Comparison of ENCODE assay signal across 8 mouse cellular contexts in the genomic region with DNA sequence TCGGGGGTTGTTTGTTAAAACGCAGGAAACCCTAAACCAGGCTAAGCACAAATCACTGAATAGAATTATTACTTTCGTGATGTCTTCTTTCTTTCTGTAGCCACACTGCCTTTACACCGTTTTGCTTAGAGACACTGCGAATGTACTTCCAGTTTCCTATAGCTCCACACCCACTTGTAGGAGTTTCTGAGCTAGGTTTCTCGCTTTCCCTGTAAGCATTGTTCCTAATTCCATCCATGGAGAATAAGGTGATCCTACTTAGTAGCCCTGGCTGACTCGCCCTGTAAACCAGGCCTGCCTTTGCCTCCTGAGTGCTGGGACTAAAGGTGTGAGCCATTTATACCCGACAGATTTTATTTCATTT. TPM values are rescaled to one million over a fixed set of nuclear protein-coding genes. Genes with fewer than 3 reads are reported as not detected.
DNase-seq lines count a peak whose midpoint lies in the region; ATAC-seq and TF ChIP-seq lines count a peak whose summit lies in the region.

No protein-coding gene starts in this region.

- ATAC-seq in forebrain, embryonic 13.5 days: peak; percentile 19
- peak; percentile 18 for ATAC-seq in liver, embryonic 13.5 days (ENCODE audit: low read depth)

- H3K27ac ChIP-seq in gastrocnemius, adult 2 months: peak overlapping the region; percentile 80
- no peak overlapping the region for H3K27ac ChIP-seq in forebrain, embryonic 13.5 days
- no peak overlapping the region for H3K27ac ChIP-seq in liver, embryonic 13.5 days

- H3K4me3 ChIP-seq in gastrocnemius, adult 2 months: peak overlapping the region; percentile 76
- H3K4me3 ChIP-seq in C2C12 (ENCODE audit: insufficient read depth, poor library complexity, severe bottlenecking): no peak overlapping the region
- H3K4me3 ChIP-seq in forebrain, embryonic 13.5 days: peak overlapping the region; percentile 55
- H3K4me3 ChIP-seq in liver, embryonic 13.5 days (replicated peaks): peak overlapping the region; percentile 68

- H3K4me1 ChIP-seq in forebrain, embryonic 13.5 days: peaks cover 8% of the 10 kb centered on the region; the same call in 1 of the 2 replicates
- H3K4me1 ChIP-seq in liver, embryonic 13.5 days (replicated peaks): peaks cover 8% of the 10 kb centered on the region; the same call in 1 of the 2 replicates

- peak overlapping the region; percentile 32 for H3ac ChIP-seq in C2C12 (ENCODE audit: control insufficient read depth, insufficient read length, low read depth)

- no peaks in the 10 kb centered on the region for H3K36me3 ChIP-seq in C2C12 (ENCODE audit: control insufficient read depth, insufficient read depth)
- no peaks in the 10 kb centered on the region for H3K36me3 ChIP-seq in forebrain, embryonic 13.5 days (ENCODE audit: poor library complexity, severe bottlenecking)
- H3K36me3 ChIP-seq in liver, embryonic 13.5 days: no peaks in the 10 kb centered on the region

- peak overlapping the region; percentile 61 for H3K4me2 ChIP-seq in forebrain, embryonic 13.5 days
- peak overlapping the region; percentile 74 for H3K4me2 ChIP-seq in liver, embryonic 13.5 days

- no peaks in the 10 kb centered on the region for H3K79me3 ChIP-seq in C2C12 (ENCODE audit: low read depth)

- intact Hi-C loops in gastrocnemius, adult 2 months (cut with DNase I): no loop called here
- intact Hi-C loops in gastrocnemius, postnatal 14 days (cut with DNase I; ENCODE audit: low total_unique reads): no loop called here
- intact Hi-C loops in left cerebral cortex, postnatal 25 days (cut with DNase I): no loop called here

- WGBS in forebrain, embryonic 13.5 days: 28% methylated on average over 8 of the region's 8 CpGs
- WGBS in liver, embryonic 13.5 days (ENCODE audit: insufficient replicate concordance): 21% methylated on average over 8 of the region's 8 CpGs

- no peaks in the 10 kb centered on the region for H3K9me3 ChIP-seq in forebrain, embryonic 13.5 days (replicated peaks)
- no peaks in the 10 kb centered on the region for H3K9me3 ChIP-seq in liver, embryonic 13.5 days (replicated peaks)

- H3K9ac ChIP-seq in forebrain, embryonic 13.5 days: no peak overlapping the region; the same call in 1 of the 2 replicates
- peak overlapping the region; percentile 53; the same call in 1 of the 2 replicates for H3K9ac ChIP-seq in liver, embryonic 13.5 days

- TF ChIP-seq CTCF in gastrocnemius, adult 2 months (IDR thresholded peaks at IDR 0.05): no peak
- no peak for TF ChIP-seq CTCF in C2C12 (IDR thresholded peaks at IDR 0.05; ENCODE audit: control insufficient read depth, insufficient read depth, insufficient read length)

- peaks cover 6% of the 10 kb centered on the region for H3K79me2 ChIP-seq in C2C12 (ENCODE audit: control insufficient read depth, insufficient read depth)

- no peaks in the 10 kb centered on the region for H3K27me3 ChIP-seq in C2C12 (ENCODE audit: control insufficient read depth, insufficient read depth, insufficient read length)
- peaks cover 23% of the 10 kb centered on the region for H3K27me3 ChIP-seq in forebrain, embryonic 13.5 days
- H3K27me3 ChIP-seq in liver, embryonic 13.5 days: peaks cover 15% of the 10 kb centered on the region

- DNase-seq in gastrocnemius, adult 2 months: no peak
- no peak for DNase-seq in gastrocnemius, postnatal 14 days
- DNase-seq in liver, embryonic 13.5 days: no peak
- DNase-seq in B cell, adult 2 months: no peak
- no peak for DNase-seq in cerebellum, adult 9-11 months
- DNase-seq in left cerebral cortex, postnatal 25 days (ENCODE audit: low spot score in 2 of 2): no peak

TF ChIP-seq in C2C12, 6 proteins besides CTCF, POLR2A, EP300 and RAD21:
- TF ChIP-seq MAX (IDR thresholded peaks at IDR 0.05): no peak
- TF ChIP-seq CEBPB (IDR thresholded peaks at IDR 0.05; ENCODE audit: low read depth): no peak
- no peak for TF ChIP-seq FOSL1 (IDR thresholded peaks at IDR 0.05; ENCODE audit: insufficient read depth, low read length, poor library complexity, severe bottlenecking)
- no peak for TF ChIP-seq MYOG (IDR thresholded peaks at IDR 0.05; ENCODE audit: control insufficient read depth, extremely low read depth, insufficient read length)
- TF ChIP-seq MYOD1 (IDR thresholded peaks at IDR 0.05; ENCODE audit: control insufficient read depth, insufficient read length, low read depth): no peak
- TF ChIP-seq USF1 (IDR thresholded peaks at IDR 0.05; ENCODE audit: low read depth): no peak

RNA-seq across cellular contexts. Expression of a gene that starts 0.4 kb away (rescaled TPM):
- 1 to 10 TPM; 1.3 to 1.6 TPM for total RNA-seq in gastrocnemius, adult 2 months (2021)
- 1 to 10 TPM; 2.0 to 3.3 TPM for total RNA-seq in gastrocnemius, postnatal 14 days (2021)
- polyA plus RNA-seq in C2C12 (2012; fragmentation: generic; extraction: Trizol): 1.5 TPM
- 21.1 and 21.5 TPM in 2 replicates for polyA plus RNA-seq in forebrain, embryonic 13.5 days (2015; fragmentation: Nextera tagmentation; extraction: Ambion mirVana)
- 2.5 and 2.9 TPM in 2 replicates for polyA plus RNA-seq in liver, embryonic 13.5 days (2015; fragmentation: Nextera tagmentation; extraction: Ambion mirVana)
- total RNA-seq in left cerebral cortex, postnatal 25 days (2021): 10 to 100 TPM; 51.1 to 65.3 TPM

RNA-seq across cellular contexts. Expression of a gene that starts 14.6 kb away (rescaled TPM):
- 10 to 100 TPM; 10.7 to 14.8 TPM for total RNA-seq in gastrocnemius, adult 2 months (2021)
- total RNA-seq in gastrocnemius, postnatal 14 days (2021): 10 to 100 TPM in 1 of 2 experiments, 1 to 10 TPM in 1; 7.5 to 10.3 TPM
- polyA plus RNA-seq in C2C12 (2012; fragmentation: generic; extraction: Trizol): 18.8 TPM
- 44.2 and 46.1 TPM in 2 replicates for polyA plus RNA-seq in forebrain, embryonic 13.5 days (2015; fragmentation: Nextera tagmentation; extraction: Ambion mirVana)
- polyA plus RNA-seq in liver, embryonic 13.5 days (2015; fragmentation: Nextera tagmentation; extraction: Ambion mirVana): 6.1 and 7.4 TPM in 2 replicates
- total RNA-seq in left cerebral cortex, postnatal 25 days (2021): 10 to 100 TPM; 87.1 to 98.9 TPM

RNA-seq across cellular contexts. Expression of a gene that starts 40.8 kb away (rescaled TPM):
- total RNA-seq in gastrocnemius, adult 2 months (2021): under 1 TPM in 1 of 2 experiments, not detected in 1; 0.39 TPM
- 1 to 10 TPM in 1 of 2 experiments, under 1 TPM in 1; 0.97 to 1.6 TPM for total RNA-seq in gastrocnemius, postnatal 14 days (2021)
- 4.5 TPM for polyA plus RNA-seq in C2C12 (2012; fragmentation: generic; extraction: Trizol)
- 8.4 and 8.7 TPM in 2 replicates for polyA plus RNA-seq in forebrain, embryonic 13.5 days (2015; fragmentation: Nextera tagmentation; extraction: Ambion mirVana)
- polyA plus RNA-seq in liver, embryonic 13.5 days (2015; fragmentation: Nextera tagmentation; extraction: Ambion mirVana): 0.17 and 0.24 TPM in 2 replicates
- total RNA-seq in left cerebral cortex, postnatal 25 days (2021): 10 to 100 TPM; 17.5 to 19.9 TPM

Comparison
In these comparisons a context has a peak if more than half of its experiments do, and no peak if none do; other contexts are left out.
1. RNA of a gene that starts 0.4 kb away (total RNA-seq): 51.1 to 65.3 TPM in left cerebral cortex, postnatal 25 days; 2.0 to 3.3 TPM in gastrocnemius, postnatal 14 days and 1.3 to 1.6 TPM in gastrocnemius, adult 2 months; every median in the first group is over 10 times any median in the second.
2. RNA of a gene that starts 14.6 kb away (total RNA-seq): 87.1 to 98.9 TPM in left cerebral cortex, postnatal 25 days; 10.7 to 14.8 TPM in gastrocnemius, adult 2 months and 7.5 to 10.3 TPM in gastrocnemius, postnatal 14 days; every median in the first group is over 4 times any median in the second.
3. RNA of a gene that starts 40.8 kb away (total RNA-seq): 17.5 to 19.9 TPM in left cerebral cortex, postnatal 25 days; 0.97 to 1.6 TPM in gastrocnemius, postnatal 14 days and 0.39 TPM in gastrocnemius, adult 2 months; every median in the first group is over 4 times any median in the second.